Mouse (Mus musculus) embryo, embryonic 11.5 days (tissue): ENCODE results near the gene Paqr9.

ENCODE experiments used
- DNase-seq: peaks from one replicate; pipeline ENCODE4 v3.0.0-alpha.2; 2012; ENCODE audit warnings: low read depth, low spot score

The Paqr9 gene

DNA sequence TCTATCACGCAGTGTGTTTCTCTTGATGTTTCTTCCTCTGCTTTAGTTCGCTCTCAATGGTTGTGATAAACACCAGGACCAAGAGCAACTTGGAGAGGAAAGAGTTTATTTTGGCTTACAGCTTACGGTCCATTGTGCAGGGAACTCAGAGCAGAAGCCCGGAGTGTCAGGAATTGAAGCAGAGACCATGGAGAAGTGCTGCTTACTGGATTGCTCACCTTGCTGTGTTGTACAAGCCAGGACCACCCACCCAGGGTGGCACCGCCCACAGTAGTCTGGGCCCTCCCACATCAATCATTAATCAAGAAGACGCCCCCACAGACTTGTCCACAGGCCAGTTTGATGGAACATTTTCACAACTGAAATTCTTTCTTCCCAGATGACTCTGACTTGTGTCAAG, 18.0 kb downstream of the Paqr9 start:
- DNase-seq = no peak

DNA sequence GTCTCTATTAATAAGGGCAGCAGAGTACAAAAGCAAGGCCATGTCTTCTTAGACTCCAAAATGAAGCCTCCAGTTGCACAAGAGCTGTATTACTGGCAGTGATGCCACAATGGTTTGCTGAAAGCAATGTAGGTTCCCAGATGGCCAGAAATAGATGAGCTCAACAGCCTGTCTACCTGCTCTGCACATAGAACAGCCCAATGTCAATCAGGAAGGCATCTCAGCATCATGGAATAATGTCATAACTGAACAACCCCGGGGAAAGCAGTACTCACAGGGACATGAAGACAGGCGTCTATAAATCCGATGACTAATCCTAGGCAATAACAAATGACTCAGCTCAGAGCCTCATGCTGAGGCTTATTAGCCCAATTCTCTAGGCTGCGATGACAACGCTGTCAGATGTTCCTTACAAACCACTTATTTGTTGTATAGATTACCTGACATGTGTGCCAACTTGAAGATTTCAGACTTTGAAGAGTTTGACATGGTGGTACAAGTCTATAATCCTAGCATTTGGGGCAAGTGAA, 19.0 kb downstream of the Paqr9 start:
- DNase-seq = no peak

DNA sequence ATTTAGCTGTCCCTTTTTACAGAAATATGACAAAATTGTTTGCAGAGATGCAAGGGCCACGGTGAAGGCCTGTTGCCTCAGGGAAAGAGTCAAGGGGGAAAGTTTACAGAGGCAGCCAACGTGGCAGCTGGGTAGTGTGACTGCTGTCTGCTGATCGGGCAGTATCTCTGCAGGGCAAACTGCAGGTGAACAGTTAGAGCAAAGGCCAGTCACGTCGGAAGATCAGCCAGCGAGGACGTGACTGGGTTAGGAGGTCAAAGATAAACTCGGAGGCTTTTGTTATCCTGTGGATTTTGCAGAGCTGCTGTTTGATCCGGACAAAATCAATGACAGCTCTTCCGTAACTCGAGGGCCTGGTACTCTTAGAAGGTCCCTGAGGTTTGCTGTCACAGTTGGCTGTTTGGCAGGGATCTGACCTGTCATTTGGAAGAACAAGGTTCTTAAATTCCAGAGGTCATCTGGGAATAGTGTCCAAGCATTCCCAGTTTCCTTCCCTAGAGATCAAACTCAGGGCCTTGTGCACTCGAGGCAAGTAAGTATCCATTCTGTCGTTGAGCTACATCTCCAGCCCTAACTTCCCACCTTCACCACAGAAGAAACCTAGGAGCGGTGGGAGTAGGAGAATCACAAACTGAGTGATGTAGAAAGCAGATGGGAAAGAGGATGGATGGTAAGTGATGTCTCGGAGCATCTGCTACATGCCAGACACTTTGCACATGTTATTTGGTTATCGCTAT, 21.7 kb downstream of the Paqr9 start:
- DNase-seq = no peak

DNA sequence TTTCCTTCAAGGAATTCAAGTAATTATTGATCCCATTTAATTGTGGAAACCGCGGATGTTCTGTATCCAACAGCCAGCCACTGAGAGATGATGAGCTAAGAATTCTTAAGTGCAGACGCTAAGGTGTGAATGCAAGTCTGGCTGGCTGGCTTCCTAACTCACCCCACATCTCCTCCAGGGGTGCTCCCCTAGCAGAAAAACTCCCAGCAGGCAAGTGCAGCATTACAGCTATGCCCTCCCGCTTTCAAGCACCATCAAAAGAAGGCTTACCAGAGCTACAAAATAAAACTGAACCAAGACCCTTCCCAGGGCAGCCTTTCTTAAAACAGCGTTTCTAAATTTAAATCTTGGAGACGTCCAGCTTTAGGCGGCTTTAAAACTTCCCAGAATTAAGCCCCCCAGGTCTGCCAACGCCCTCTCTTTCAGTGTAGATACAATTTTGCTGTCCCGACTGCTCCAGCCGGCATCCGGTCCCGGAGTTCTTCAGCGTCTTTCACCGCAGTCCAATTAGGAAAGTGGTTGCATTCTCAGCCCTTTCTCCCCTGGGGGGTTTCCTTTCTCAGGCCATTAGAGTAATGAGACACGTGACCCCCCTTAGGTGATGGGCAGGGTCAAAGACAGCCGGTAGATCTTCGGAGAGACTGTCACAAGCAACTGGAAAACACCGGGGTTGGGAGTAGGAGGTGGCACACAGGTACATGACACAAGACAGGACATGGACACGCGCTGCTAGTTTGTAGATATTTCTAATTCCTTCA, 22.5 kb downstream of the Paqr9 start:
- DNase-seq = no peak

DNA sequence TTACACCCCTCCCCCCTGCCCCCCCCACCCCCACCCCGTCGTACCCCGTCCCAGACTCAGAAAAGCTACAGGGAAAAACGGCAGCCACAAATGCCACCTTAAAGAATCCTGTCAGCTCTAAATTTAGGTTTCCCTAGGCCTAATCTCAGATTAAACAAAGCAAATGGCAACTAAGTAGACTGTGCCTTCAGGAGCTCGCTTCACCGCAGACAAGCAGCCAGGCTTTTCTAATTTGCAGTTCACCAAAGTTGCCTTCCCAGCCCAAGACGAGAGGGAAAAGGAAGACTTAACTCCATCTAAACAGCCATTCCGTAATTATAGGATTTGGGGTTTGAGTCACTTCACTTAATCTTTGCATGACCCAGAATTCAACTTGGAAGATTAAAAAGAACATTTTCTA, 23.1 kb downstream of the Paqr9 start:
- no peak for DNase-seq

DNA sequence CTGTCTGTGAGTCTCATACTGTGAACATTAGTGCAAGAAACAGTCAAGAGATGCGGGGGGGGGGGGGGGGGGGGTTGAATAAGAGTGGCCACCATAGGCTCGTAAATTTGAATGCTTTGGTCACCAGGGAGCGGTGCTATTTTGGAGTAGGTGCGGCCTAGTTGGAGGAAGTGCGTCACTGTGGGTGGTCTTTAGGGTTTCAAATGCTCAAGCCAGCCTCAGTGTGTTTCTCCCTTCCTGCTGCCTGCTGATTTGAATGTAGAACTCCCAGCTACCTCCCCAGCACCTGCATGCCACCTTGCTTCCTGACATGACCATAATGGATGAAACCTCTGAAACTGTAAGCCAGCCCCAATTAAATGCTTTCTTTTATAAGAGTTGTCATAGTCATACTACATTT, 26.6 kb downstream of the Paqr9 start:
- no peak for DNase-seq

DNA sequence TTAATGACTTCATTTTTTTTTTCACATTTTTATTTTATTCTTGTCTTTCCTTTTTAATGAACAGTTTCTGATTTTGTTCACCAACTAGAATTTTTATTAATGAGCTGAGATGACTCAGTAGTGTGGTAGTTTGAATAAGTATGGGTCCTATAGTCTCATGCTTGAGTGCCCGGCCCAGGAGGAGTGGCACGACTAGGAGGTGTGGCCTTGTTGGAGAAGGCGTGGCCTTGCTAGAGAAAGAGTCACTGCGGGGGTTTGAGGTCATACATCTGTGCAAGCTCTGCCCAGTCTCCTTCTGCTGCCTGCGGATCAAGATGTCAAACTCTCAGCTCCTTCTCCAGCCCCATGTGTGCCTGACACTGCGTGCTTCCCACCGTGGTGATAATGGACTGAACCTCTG, 28.6 kb downstream of the Paqr9 start:
- no peak for DNase-seq

DNA sequence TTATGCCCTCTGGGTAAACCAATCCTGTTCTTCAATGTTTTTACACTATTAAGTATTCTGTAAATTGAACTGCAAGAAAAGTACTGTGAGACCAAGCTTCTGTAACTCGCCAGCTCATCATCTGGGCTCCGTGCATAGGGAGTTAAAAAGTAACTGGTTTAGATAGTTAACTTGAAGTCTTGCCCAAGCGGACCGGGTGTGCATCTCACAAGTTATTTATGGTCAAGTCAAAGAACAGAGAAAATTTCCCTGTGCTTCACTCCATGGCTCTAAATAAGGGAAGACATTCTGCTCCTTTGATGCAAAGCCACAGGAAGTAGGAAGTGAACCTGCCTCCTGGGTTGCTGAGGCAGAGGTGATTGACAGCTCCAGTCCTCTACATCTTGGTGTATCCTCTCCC, 34.8 kb downstream of the Paqr9 start:
- DNase-seq = no peak

DNA sequence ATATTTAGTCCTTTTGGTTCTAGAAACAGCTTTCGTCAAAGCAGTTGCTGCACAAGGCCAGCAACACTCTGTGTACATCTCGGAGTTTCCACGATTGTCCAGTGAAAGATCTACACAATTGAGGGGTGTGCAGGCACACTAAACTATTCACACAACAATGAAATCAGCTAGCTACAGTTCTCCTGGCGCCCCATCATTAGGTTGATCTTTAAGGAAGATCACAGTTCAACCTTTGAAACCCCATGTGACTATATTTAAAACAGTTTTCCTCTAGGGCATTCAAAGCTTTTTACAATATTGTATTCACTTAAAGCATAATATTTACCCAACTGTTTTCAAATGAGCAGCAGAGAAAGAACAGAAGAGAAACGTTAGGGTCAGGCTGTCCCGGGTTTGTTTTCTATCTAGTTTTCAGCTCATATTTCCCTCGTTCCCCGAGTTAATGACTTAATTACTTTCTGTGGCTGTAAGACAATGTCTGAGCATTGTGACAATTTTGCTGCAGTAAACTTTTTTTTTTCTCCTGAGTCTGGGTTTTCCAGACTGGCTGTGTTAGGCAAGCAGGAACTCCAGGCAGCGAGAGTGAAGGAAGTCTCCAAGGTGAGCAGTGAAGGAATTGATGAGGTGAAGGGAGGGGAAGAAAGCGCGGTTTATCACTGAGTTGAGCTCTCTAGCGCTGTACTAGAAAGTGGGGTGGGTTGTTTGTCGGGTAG, 38.2 kb downstream of the Paqr9 start:
- DNase-seq = no peak

DNA sequence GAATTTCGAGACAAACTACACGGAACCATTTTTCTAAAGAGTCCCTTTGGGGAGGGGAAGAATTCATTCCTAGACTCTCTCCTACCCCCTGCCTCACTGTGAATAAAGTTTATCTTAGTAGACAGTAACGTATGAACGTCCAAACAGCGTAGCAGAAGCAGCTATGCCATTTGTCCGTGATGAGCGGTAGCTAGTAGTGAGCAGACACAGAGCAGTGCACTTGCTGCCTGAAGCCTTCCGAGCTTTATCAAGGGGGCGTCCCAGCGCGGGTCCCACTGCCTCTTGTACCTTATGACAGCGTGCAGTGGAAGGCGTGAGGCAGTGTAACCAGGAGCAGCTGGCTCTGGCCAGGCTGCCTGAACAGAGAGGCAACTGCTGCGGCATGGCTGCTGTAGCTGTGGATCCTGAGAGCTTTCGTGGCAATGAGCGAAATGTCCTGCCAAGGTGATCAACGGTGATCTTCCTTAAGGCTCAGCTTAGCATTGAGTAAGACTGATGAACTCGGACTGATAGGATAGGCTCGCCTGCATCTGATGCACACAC, 38.8 kb downstream of the Paqr9 start:
- DNase-seq = no peak

DNA sequence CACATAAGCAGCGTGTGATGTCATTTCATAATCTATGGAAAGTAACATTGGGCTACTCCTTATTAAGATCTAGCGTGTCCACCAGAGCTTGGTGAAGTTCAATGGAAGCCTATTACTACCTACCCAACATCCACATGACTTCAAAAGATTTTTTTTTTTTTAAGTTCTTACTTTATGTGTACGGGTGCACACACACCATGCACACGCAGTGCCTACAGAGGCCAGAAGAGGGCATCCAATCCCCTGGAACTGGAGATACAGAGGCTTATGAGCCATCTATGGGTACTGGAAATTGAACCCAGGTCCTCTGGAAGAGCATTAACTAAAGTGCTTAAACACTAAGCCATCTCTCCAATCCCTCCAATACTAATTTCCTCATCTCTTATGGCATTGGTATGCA, 39.9 kb downstream of the Paqr9 start:
- DNase-seq = no peak

DNA sequence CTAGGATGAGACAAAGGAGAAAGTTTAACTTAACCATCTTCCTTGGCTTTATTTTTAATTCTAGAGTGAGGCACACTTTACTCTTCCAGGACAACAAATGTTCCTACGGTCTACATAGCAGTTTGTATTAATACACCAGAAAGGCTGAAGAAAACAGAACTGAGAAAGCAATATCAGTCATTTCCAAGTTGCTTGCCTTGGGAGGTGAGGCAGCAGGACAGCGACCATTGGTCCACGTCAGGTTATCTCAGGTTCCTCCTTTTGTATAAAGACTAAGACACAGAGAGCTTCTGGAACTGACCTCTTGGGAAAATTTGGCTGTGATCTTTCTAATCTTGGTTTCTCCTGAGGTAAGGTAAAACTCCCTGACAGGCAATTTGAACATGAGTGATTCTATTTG, 43.4 kb downstream of the Paqr9 start:
- no peak for DNase-seq

DNA sequence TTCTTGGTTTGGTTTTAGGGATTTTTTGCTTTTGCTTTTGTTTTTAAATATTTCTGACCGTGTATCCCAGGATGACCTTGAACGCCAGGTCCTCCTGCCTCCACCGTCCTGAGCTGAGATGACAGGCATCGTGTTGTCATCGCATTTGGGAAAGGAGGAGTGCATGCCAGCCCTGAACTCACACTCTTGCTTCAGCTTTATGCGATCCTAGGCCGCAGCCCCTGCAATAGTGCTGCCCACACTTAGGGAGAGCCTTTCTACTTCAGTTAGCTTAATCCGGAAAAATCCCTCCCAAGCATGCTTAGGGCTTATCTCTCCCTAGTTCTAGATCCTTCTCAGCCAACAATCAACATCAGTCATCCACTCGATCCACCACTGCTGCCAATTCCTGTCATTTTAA, 43.9 kb downstream of the Paqr9 start:
- no peak for DNase-seq

DNA sequence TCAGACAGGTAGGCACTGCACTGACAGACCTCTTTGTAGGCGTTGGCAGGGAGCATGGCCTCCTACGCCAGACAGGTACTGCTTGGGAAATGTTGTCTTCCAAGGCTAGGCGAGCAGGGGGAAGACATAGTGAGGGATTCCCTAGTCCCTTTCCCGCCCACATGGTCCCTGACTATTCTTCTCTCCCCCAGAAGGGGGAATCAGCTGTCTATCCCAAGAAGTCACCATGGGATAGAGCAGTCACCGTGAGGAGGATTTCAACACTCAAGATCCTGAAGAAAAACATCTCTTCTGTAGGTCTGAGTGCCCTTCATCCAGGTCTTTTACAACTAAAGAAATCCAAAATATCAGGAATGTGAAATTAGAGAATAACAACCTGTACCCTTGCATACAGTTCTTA, 47.7 kb downstream of the Paqr9 start:
- no peak for DNase-seq

DNA sequence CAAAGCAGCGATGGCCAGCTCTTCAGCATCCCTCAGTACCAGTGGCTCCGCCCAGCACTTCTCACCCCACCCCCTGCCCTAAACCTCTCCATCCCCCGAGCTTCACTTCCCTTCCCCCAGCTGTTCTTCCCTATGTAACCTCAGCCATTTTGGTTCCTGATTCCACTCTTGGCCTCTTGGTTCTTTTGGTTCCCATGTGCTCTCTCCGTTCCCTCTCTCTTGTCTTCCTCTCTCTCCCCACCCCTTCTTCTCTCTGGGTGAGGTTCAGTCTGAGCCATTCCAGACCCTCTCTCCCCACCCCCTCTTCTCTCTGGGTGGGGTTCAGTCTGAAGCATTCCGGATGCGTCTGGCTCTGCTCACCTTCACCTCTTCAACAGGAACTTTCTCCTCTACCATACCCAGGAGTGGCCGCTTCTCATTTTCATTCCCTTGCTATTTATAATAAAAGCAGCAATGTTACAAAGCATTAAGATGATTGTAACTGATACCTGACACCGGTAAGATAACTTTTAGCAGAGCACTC, 52.9 kb downstream of the Paqr9 start:
- no peak for DNase-seq

DNA sequence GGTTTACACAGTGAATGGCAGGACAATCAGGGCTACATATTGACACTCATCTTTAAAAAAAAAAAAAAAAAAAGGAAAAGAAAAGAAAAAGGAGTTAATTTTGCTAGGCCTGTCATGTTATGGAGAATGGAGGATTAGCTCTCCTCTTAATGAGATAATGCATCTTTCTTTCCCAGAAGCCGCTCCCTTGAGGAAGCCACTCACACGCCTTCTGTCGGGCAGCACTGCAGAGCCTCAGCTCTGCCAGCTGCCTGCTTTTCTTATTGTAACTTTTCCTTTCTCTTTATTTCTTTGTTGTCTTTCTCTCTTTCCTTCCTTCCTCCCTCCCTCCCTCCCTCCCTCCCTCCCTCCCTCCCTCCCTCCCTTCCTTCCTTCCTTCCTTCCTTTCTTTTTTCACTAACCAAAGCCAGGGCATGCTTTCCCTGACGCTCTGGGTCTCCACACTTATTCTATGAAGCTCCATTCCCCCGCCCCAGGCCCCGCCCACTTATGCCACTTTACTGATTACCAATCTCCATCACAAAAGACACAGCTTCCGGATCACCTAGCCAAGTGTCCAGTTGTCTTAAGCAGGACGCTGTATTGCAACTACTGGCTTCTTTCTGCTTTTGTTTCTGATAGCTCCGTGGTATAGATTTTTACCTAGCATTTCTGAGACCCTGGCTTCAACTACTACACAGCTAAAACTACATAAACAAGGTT, 54.1 kb downstream of the Paqr9 start:
- no peak for DNase-seq

DNA sequence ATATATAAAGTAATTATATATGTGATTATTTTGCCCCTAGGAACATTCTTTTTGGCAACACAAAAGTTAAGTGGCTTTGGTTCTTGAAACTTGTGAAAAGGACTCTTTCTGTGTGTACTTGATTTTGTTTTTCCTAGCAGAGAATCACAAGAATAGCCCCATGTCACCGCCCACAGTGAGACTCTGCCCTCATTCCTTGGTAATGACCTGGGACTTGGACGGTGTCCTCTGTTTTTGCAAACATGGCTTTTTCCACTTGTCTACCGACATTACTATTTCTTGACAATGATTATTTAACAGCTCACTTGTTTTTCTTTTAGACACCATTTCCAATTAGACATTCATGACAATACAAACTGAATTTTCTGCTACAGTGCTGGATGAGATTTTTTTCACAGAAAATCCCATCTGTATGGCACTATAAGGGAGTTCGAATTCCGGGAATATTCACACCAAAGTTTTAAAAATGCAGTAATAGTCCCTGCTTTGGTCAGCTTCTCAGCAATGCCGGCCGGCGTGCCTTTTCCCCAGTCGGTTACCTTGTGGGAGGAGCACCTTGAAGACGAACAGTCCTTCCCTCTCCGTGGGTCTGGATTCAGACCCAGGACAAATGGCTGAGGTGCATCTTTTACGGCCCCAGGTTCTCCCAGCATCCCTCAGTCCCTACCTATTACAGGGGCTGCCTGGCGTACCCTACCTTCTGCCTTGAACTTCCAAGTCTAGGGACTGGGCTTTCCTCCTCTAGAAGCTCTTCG, 55.6 kb downstream of the Paqr9 start:
- no peak for DNase-seq

DNA sequence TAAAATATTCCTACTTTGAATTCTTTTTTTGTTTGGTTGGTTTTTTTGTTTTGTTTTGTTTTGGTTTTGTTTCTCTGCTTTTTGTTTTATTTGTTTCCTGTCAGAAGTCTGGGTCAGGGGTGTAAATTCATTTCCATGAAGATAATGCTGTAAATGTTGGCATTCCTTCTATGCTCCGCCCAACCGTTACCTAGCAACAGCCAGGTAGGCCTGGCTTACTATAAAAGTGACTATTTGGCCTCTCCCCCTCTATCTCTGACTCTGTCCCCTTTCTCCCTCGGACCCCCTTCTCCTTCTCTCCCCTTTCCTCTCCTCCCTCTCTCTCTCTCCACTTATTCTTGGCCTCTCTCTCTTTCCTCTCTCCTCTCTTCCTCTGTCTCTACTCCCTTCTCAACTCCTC, 56.5 kb downstream of the Paqr9 start:
- no peak for DNase-seq
